Mouse (Mus musculus) megakaryocyte-erythroid progenitor cell, adult 5-6 weeks (primary cell): ENCODE data around the gene Pink1. TPM values are rescaled to one million over a fixed set of nuclear protein-coding genes. Genes with fewer than 3 reads are reported as not detected.
A peak's percentile ranks its signal among the peaks of the same experiment; 100 is the strongest.
"Not testable (repeated sequence)": the region's sequence is repeated elsewhere in the genome, so short reads cannot be mapped to it uniquely, and the experiment has no call there.

ENCODE experiments used
- ATAC-seq: replicated peaks from 2 replicates; pipeline ENCODE4 v1.8.0; 2016; ENCODE audit warnings: mild to moderate bottlenecking, inconsistent platforms; ENCODE audit not compliant: severe bottlenecking, poor library complexity, low FRiP score, low TSS enrichment
- total RNA-seq, 2 experiments: library from RNA; stranded (forward) in 1 of 2; stranded (reverse) in 1 of 2; fragments of 200-1000, 215-1000 nt in 1 of 2; fragments of >200 nt in 1 of 2; fragmentation: Nextera tagmentation in 1 of 2; gene quantifications; 2 replicates each; pipeline ENCODE4 v1.2.3; 2014 to 2017

Pink1 gene
- total RNA-seq, 2 experiments from 2014 or later: 20.6 to 27.8 TPM

DNA sequence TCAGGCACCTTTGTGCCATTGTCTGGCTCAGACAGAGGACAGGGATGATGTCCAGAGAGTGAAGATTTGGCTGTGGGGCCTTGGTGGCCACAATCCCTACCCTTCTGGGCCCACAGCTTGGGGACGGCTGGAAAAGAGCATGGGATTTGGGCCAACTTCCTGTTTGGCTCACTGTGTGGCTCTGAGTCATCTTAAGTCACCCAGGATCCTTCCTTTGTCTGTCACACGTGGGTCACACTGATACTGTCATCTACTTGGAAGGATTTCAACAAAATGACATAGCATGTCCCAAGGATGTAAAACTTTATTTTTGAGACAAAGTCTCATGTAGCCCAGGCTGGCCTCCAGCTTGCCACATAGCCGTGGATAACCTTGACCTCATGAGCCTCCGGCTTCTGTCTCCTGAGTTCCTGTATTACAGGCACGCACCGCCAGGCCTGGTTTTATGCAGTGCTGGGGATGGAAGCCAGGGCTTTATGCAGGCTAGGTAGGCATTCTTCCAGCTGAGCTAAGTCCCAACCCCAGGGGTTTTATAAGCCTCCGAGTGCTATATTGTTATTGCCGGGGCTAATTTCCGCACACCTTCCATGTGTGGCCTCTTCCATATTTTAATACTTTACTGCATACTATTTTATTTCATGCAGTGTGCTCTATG, 18.9 kb upstream of the Pink1 start:
- no peak for ATAC-seq

DNA sequence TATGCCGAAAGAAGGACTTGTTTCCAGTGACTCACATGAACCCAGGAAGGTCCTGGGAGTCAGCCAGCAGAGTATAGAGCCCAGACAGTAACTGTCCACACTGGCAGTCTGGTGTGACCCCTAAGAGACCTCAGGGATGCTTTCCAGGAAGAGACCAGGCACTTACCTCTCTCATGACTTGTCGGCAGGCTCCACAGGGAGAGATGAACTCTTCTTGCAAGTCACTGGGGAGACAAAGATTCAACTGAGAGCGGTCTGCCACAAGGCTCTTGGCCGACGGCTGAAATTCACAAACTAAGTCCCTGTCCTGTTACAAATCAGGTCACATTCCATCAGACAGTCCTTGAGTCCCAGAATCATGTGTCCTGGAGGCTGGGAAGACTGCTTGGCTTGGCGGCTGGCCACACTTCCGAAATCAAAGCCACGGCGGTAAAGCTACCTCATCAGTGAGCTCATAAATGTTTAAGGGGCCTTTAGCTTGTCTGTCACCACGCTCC, 17.3 kb upstream of the Pink1 start:
- no peak for ATAC-seq

DNA sequence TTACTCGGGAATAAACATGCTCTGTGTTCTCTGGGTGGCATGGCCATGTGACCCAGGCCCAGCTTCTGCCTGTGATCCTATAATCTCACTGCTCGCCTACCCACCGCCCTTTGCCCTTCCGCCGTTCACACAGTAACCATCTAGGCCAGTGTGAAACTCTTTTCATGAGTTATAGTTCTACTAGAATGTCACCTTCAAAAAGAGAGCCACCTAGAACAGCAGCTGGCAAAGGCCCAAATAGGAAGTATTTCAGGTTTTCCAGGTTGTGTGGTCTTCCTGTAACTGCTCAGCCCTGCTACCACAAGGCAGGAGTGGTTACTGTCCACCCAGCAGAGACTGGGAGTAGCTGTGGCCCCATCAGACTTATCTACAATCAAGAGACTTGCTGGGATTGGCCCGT, 16.7 kb upstream of the Pink1 start:
- no peak for ATAC-seq

DNA sequence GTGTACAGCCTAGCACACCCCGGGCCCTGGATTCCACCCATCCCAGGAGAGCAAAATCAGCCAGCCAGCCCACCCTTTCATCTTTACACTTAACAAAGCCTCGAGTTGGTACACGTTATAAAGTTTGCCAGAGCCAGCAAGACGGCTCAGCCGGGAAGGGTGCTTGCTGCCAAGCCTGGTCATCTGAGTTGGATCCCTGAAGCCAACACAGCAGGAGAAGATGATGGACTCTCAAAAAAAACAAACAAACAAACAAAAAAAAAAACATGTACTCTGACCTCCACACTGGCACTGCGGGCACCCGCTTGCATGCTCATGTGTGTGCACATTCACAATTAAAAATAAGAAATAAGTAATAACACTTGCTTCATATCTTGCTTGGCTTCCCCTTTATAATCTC, 15.9 kb upstream of the Pink1 start:
- ATAC-seq: no peak

DNA sequence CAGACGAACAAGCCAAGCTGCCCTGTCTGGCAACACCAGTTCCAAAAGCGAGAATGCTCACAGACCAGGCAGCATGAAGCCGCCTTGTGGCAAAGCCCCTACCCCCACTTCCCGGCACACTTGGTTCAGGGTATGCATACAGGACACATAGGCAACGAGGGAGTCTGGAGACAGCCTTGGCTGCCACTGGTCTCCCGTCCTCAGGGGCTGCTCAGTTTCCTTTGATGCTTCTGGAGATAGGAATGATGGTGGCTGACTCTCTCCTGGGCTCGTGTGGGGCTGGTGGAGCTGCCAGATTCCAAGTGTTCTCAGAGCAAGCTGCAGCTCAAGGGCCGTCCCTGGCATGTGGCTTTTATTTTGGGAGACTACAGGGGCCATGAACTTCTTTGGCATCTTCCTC, 15.3 kb upstream of the Pink1 start:
- no peak for ATAC-seq

DNA sequence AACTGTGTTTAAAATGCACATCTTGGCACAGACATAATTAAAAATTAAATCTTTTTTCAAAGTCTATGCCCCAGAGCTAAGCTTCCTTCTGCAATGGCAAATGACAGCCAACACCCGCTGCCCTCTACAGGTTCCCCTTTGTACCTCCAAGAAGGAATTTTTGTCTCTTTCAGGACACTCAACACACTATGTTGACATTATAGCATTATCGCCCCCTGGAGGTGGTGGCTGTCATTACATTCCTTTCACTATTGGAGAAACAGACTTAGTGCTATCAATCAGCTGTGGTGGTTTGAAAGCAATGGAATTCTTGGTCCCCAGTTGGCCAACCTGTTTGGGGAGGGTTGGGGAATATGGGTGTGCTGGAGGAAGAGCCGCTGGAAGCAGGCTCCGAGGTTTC, 13.9 kb upstream of the Pink1 start:
- ATAC-seq: no peak

DNA sequence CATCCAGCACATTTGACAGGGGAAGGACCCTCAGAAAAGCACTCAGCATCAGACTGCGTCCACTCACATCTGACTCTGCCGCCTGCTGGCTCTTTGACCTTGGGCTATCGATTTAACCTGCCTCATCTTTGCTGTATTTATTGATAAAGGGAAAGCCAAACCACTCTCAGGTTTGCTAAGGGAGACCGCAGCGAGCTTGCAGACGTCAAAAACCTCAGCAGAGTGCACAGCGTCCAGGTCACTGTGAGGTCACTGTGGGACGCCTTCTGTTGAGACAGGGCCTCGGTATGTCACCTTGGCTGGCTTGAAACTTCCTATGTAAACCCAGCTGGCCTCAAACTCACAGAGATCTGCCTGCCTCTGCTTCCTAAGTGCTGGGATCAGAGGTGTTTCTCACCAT, 11.2 kb upstream of the Pink1 start:
- ATAC-seq: no peak

DNA sequence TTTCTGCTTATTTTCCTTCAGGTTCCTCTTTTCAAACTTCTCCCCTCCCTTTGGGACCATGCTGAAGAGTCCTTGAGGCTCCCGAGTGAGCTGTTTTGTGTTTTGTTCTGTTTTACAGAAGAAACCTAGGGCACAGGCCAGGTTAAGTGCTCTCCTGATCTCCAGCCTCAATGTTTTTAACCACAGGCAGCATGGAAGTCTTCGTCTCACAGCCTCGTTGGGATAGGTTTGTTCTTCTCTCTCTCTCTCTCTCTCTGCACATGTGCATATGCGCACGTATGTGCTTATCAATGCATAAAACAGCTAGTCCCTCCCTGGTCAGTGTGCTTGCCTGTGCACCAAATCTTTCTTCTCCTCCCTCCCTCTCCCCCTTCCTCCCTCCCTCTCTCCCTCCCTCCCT, 10.8 kb upstream of the Pink1 start:
- no peak for ATAC-seq

DNA sequence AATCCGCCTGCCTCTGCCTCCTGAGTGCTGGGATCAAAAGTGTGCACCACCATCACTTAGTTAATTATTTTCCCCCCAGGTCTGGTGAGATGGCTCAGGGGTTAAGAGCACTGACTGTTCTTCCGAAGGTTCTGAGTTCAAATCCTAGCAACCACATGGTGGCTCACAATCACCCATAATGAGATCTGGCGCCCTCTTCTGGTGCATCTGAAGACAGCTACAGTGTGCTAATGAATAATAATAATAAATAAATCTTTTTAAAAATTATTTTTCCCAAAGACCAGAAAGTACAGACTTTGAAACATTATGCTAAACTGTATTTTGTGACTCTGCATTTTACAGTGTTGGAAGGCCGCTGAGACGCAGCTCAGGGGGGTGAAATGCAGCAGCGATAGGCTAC, 9.5 kb upstream of the Pink1 start:
- no peak for ATAC-seq

DNA sequence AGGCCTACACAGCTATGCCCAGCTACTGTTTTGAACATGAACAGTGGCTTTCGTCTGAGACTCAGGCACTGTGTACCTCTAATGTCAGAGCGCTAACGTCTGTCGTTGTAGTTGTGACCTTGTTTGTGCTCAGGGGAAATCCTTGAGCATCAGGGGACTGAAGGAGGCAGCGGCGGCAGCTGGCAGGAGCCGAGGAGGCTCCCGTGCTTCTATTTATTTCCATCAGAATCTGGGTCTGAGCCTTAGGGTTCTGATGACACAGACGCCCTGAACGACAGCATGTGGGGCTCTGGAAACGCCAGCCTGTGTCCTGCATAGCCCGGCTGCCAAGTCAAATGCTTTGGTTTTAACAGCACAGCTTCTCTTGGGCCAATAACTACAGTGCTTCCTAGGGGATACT, 8.9 kb upstream of the Pink1 start:
- ATAC-seq: no peak

DNA sequence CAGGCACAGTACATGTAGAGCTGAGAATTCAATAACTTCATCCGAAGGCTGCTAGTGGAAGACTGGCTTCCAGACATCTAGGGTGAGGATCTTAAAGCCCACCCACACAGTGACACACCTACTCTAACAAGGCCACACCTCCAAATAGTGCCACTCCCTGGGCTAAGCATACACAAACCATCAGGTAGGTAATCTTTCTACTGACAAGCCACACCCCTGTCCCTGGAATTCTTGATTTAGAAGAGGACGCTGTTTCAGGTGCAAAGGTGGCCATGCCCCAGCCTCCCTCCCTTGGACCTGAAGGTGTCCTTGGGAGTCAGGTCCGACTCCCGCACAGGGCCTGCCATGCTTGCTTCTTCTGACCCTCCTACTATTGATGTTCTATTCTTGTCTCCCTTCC, 7.0 kb upstream of the Pink1 start:
- no peak for ATAC-seq

DNA sequence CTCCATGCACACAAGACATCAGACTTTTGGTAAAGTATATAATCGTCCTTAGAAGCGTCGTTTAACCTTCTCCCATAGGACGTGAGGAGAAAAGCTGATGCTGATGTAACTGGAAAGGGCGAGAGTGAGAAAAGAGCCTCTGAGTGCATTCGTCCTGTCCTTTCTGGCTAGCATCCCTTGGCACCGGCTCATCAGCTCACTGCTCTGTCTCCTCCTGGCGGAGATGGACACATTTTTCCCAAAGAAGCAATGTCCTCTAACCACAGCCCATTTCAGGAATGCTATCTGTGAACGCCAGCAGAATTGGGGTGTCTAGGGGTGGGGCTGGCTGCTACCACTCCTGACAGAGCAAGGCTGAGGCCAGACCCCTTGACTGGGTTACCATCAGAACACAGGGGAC, 5.5 kb upstream of the Pink1 start:
- ATAC-seq: no peak

DNA sequence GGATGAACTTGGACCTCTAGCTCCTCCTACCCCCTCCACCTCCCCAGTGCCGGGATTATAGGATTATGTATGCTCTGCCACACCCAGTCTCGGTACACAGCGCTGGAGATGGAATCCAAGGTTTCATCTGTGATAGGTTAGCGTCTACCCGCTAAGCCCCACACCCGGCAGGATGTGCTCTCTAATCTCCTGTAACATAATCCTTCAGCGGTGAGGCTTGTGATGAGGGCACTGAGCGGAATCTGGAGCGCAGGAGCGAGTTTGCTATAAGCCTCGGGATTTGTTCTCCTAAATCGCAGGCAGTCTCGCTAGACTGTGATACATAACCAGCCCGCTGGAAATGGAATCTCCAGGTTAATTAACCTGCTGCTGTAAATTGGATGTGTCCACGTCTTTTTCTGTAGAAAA, 4.2 kb upstream of the Pink1 start:
- no peak for ATAC-seq

DNA sequence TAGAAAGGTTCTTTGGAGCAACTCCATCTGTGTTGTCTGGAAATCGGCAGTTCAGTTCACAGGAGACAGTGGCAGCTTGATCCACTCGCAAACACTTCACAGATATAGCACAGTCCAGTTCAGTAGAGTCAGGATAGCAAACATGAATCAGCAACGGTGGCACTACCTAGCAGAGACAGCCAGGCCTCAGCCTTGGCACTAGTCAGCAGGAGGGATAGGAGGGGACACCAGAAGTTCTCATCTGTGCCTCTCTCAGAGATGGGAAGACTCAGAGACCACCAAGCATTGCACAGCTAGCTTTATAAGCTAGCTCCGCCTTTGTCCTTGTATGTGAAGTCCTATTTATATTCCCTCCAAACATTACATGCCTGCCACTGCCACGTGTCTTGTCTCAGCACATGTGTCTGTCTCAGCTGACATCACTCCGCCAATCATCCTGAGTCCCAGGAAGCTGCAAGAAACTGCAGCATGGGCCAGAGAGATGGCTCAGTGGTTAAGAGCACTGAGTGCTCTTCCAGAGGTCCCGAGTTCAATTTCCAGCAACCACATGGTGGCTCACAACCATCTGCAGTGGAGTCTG, 1.9 kb upstream of the Pink1 start:
- no peak for ATAC-seq

DNA sequence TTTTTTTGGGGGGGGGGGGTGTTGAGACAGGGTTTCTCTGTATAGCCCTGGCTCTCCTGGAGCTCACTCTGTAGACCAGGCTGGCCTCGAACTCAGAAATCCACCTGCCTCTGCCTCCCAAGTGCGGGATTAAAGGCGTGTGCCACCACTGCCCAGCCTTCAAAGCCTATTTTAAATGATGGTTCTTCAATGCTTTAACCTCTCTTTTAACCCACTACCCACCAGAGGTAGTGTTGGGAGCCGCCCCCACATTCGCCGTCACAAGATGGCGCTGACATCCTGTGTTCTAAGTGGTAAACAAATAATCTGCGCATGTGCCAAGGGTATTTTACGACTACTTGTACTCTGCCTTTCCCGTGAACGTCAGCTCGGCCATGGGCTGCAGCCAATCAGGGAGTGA, 1.0 kb upstream of the Pink1 start:
- not testable (repeated sequence) for ATAC-seq

DNA sequence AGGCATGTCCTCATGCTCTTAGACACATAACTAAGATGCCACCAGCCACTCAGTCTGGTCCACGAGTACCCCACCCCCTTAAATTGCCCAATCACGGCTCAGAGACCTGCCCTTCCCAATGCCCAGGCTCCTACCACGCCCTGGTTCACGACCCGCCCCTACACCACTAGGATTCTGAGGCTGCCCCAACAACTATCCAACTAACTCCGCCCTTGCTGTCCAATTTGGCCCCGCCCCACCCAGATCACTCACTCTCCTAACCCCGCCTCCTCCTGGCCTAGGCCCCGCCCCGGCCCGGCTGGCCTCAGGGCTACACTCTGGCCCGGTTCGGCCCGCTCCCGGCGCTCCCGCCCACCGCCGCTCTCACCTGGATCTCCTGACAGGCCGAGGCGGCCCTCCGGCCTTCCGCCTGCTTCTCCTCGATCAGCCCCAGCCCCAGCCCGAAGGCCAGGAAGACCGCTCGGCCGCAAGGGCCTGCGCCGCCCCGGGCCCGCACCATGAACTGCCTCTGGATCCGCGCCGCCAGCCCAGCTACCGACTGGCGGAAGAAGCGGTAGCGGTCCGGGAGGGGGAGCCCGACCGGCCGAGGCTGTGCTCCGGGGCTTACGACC, 536 bp downstream of the Pink1 start:
- peak; percentile 95 for ATAC-seq

DNA sequence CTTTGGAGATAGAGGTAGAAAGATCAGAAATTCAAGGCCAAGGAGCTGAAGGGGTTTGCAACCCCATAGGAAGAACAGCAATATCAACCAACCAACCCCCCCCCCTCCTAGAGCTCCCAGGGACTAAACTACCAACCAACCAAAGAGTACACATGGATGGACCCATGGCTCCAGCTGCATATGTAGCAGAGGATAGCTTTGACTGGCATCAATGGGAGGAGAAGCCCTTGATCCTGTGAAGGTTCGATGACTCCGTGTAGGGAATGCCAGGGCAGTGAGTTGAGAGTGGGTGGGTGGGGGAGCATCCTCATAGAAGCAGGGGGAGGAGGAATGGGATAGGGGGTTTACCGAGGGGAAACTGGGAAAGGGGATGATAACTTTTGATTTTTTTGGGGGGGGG, 1.7 kb downstream of the Pink1 start:
- no peak for ATAC-seq

DNA sequence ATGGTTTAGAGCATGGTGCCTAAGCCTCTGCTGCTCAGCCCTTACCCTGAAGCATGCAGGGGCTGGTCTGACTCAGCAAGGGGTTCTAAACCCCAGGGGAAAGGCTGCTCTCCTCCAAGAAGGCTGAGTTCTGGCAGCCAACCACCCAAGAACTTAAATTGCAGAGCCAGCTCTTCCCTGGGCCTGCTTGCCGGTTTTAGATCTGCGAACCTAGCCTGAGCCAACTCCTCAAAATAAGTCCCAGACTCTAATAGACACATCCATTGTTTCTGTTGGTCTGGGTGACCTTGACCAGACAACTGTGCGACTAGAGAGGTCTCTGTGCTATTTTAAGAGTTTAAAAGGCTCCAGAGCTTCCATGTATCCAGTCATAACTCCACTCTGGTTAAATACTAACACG, 2.4 kb downstream of the Pink1 start:
- ATAC-seq: no peak

DNA sequence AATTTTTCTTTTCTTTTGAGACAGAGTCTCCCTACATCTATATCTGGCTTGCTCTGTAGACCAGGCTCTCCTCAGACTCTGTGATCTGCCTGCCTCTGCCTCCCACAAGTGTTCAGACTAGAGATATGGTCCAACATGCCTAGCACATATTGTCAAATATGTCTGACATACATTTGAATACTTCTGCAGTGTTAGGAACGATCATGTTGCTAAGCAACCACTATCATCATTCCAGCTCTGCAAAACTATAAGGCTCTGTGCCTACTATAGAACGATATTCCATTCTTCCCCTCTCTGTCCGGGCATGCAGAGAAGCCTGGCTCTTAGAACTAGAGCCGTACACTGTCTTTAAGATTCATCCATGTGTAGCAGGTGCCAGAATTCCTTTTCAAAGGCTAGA, 3.4 kb downstream of the Pink1 start:
- no peak for ATAC-seq

DNA sequence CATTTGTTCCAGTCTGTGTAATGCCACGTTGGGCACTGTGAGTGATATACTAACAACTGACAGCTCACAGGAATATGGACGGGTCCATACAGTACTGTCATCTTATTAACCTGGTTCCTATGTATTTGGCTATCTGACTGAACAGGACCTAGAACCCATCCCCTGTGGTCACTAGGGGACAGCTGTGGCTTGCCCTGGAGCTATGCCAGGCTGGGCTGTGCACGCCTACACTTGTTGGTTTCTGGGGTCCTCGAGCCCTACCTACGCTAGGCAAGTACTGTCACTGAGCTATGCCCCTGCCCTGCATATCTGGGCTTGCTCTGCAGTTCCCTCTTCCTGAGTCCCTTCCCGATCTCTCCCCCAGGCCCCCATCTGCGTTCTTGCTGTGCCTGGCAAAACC, 4.6 kb downstream of the Pink1 start:
- ATAC-seq: no peak

DNA sequence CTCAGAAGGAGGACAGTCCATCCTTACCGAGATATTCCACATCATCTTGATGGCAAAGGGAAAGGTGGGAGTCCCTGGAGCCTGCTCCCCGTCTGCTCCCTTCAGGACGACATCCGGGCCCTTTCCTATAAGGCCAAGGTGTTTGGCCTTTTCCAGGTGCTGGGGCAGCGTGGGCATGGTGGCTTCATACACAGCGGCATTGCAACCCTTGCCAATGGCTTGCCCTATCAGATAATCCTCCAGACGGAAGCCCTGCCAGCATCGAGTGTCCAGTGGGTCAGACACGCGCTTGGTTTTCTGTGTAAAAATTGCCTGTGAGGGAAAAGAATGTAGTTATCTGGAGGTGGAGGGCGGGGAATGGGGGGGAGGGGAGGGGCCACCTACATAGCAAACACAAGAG, 5.4 kb downstream of the Pink1 start:
- ATAC-seq: no peak
